Mouse (Mus musculus): ENCODE data around the gene Cdk5r2. TPM values are rescaled to one million over a fixed set of nuclear protein-coding genes. Genes with fewer than 3 reads are reported as not detected.
"Not testable (repeated sequence)": the region's sequence is repeated elsewhere in the genome, so short reads cannot be mapped to it uniquely, and the experiment has no call there.

Cdk5r2 gene
- polyA plus RNA-seq (2012; rRNA removed), result 51.5 and 90.9 TPM in 2 replicates

- TF ChIP-seq POLR2A (IDR thresholded peaks at IDR 0.05; ENCODE audit: borderline replicate concordance, extremely low read depth, insufficient read depth, insufficient read length, poor library complexity, severe bottlenecking), result peak; percentile 96
- no peak for TF ChIP-seq CTCF (IDR thresholded peaks at IDR 0.05; ENCODE audit: borderline replicate concordance, extremely low read depth, insufficient read depth, insufficient read length)
- peak; percentile 98 for DNase-seq (ENCODE audit: low read depth)
These were observed at the start of gene Cdk5r2 for GRCm38 (mm10) chr1:74854306-74855056. Gene Cdk5r2 (plus strand): TSS chr1:74854934.

- no peak for TF ChIP-seq CTCF (IDR thresholded peaks at IDR 0.05; ENCODE audit: borderline replicate concordance, extremely low read depth, insufficient read depth, insufficient read length)
- no peak for TF ChIP-seq POLR2A (IDR thresholded peaks at IDR 0.05; ENCODE audit: borderline replicate concordance, extremely low read depth, insufficient read depth, insufficient read length, poor library complexity, severe bottlenecking)
- DNase-seq (ENCODE audit: low read depth), result no peak
These were observed 49.3 kb upstream of the Cdk5r2 start for GRCm38 (mm10) chr1:74805340-74805835.

DNA sequence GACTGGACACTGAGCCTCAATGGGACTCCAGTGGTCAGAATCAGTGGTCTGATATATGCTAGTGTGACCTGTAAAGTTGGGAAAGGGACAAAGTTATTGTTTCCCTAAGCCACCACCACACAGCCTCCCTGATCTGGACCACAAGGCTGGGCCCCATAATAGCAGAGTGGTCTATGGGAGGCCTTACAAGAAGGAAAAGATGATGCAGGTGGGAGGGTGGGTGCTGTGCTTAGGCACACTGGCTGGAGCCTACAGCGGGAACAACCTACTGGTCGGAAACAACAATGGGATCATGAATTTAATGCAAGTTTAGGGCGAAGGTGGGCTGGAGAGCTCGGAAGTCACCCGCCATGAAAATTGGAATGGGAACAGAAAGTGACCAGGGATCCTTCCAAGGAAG lies 48.9 kb upstream of the Cdk5r2 start:
- DNase-seq (ENCODE audit: low read depth), result no peak
- no peak for TF ChIP-seq POLR2A (IDR thresholded peaks at IDR 0.05; ENCODE audit: borderline replicate concordance, extremely low read depth, insufficient read depth, insufficient read length, poor library complexity, severe bottlenecking)
- TF ChIP-seq CTCF (IDR thresholded peaks at IDR 0.05; ENCODE audit: borderline replicate concordance, extremely low read depth, insufficient read depth, insufficient read length), result no peak

DNA sequence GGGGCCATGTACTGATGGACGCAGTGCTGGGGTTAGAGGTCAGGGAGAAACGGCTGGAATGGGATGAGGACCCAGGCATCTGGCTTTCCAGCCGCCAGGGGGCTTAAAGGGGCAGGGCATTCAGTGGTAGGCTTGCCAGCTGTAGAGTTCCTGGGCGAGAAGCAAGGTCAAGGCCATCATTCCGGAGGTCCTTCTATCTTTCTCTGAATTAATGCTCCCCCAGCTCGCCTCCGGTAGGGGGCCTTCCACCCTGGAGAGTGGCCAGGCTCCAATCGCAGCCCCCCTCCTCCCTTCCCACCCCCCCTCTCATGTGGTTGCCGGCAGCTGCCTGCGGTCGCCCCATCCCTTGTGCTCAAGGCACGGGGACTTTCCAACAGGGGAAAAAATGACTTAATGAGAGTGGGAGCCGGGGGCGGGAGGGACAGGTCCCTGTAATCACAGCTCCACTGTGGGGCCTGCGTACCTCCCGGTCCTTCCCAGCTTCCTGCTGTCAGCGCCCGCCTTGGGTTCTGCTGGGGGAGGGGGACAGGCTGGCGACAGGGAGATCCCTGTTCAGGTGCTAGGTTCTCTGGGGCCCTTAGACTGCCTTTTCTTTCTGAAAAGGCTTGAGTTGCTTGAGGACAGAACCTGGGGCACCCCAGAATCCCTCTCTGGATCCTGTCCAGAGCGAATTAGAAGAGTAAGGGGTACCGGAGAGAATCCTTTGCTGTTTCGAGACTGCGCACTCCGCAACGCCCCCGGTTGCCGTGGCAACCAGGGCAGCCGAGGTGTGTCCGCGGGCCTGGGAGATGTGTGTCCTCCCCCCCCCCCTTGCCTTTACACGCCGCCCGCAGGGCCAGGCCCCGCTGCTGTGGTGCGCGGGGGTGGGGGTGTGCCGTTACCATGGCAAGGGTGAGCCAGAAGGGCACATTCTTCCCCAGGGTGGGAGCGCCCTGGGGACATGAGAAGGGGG lies 48.1 kb upstream of the Cdk5r2 start:
- no peak for TF ChIP-seq POLR2A (IDR thresholded peaks at IDR 0.05; ENCODE audit: borderline replicate concordance, extremely low read depth, insufficient read depth, insufficient read length, poor library complexity, severe bottlenecking)
- peak; percentile 39; the same call in 1 of the 2 replicates for TF ChIP-seq CTCF (IDR thresholded peaks at IDR 0.05; ENCODE audit: borderline replicate concordance, extremely low read depth, insufficient read depth, insufficient read length)

DNA sequence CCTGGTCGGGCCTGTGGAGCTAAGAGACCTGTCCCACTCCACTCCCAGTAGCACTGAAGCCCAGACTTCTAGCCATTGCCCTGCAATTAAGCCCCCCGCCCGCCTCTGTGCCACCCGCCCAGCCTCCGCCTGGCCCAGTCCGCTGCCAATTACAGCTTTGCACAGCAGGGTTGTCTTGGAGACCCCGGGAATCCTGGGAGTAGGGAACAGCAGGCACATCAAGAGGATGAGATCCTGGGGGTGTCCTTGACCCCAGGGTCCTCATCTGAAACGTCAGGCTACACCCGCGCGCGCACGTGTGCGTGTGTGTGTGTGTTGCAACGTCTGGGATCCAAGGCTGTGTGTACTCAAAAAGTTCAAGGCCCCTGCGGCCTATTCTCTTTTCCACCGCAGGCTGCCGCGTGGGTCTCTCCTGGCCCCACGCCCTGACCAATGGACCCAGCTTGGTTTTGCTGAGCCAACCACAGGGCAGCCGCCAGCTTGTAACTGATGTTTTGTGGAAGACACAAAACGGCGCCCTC lies 47.1 kb upstream of the Cdk5r2 start:
- no peak for TF ChIP-seq CTCF (IDR thresholded peaks at IDR 0.05; ENCODE audit: borderline replicate concordance, extremely low read depth, insufficient read depth, insufficient read length)
- DNase-seq (ENCODE audit: low read depth), result peak; percentile 53

More for the DNA sequence above, 48.1 kb upstream of the Cdk5r2 start:
- DNase-seq (ENCODE audit: low read depth), result peak; percentile 74

GRCm38 (mm10) chr1:74808078-74808477 lies 46.7 kb upstream of the Cdk5r2 start:
- DNase-seq (ENCODE audit: low read depth), result peak; percentile 91
- TF ChIP-seq CTCF (IDR thresholded peaks at IDR 0.05; ENCODE audit: borderline replicate concordance, extremely low read depth, insufficient read depth, insufficient read length), result peak; percentile 95
- TF ChIP-seq POLR2A (IDR thresholded peaks at IDR 0.05; ENCODE audit: borderline replicate concordance, extremely low read depth, insufficient read depth, insufficient read length, poor library complexity, severe bottlenecking), result no peak

- TF ChIP-seq CTCF (IDR thresholded peaks at IDR 0.05; ENCODE audit: borderline replicate concordance, extremely low read depth, insufficient read depth, insufficient read length), result peak; percentile 36; the same call in 1 of the 2 replicates
- no peak for TF ChIP-seq POLR2A (IDR thresholded peaks at IDR 0.05; ENCODE audit: borderline replicate concordance, extremely low read depth, insufficient read depth, insufficient read length, poor library complexity, severe bottlenecking)
- no peak for DNase-seq (ENCODE audit: low read depth)
These were observed 45.7 kb upstream of the Cdk5r2 start for GRCm38 (mm10) chr1:74809007-74809406.

DNA sequence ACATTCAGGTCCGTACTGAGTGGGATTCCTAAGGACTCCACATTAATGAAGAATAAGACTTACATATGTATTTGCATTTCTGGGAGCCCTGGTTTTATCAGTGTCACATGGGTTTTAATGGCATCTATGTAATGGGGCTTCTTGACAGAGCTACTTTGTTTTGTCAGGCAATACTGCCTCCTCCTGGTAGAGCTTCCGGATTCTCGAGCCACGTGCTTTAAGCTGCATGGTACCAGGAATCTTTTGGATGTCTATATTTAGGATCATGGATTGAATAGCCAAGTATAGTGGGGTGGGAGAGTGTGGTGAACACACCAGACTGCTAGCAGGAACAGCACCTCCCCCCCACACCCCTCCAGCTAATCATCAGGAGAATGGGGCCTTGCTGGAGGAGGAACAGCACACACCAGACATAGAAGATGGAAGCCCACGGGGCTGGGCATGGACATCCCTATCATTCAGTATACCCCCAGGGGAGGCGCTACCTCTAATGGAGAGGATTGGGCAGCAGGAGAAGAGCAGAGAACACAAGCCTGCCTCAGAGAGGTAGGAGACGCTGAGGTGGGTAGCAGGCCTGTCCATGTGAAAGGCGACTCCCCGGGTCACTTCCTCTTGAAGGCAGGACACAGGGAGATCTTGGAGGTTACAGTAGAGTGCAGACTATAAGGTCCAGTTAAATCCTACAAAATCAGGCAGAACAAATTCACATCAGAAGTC lies 39.6 kb upstream of the Cdk5r2 start:
- peak; percentile 12; the same call in 1 of the 2 replicates for TF ChIP-seq CTCF (IDR thresholded peaks at IDR 0.05; ENCODE audit: borderline replicate concordance, extremely low read depth, insufficient read depth, insufficient read length)
- TF ChIP-seq POLR2A (IDR thresholded peaks at IDR 0.05; ENCODE audit: borderline replicate concordance, extremely low read depth, insufficient read depth, insufficient read length, poor library complexity, severe bottlenecking), result no peak
- no peak for DNase-seq (ENCODE audit: low read depth)

DNA sequence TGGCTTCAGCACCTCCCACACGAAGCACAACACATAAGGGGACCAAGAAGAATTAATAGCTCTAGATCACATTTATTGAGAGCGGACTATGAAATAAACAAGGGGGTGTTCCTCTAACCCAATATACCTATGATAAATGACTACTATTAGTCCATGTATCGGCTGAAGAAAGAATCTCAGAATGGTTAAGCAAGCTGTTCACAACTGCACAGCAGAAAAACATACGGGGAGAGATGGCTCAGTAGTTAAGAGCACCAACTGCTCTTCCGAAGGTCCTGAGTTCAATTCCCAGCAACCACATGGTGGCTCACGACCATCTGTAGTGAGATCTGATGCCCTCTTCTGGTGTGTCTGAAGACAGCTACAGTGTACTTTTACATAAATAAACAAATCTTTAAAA lies 38.8 kb upstream of the Cdk5r2 start:
- DNase-seq (ENCODE audit: low read depth), result not testable (repeated sequence)

DNA sequence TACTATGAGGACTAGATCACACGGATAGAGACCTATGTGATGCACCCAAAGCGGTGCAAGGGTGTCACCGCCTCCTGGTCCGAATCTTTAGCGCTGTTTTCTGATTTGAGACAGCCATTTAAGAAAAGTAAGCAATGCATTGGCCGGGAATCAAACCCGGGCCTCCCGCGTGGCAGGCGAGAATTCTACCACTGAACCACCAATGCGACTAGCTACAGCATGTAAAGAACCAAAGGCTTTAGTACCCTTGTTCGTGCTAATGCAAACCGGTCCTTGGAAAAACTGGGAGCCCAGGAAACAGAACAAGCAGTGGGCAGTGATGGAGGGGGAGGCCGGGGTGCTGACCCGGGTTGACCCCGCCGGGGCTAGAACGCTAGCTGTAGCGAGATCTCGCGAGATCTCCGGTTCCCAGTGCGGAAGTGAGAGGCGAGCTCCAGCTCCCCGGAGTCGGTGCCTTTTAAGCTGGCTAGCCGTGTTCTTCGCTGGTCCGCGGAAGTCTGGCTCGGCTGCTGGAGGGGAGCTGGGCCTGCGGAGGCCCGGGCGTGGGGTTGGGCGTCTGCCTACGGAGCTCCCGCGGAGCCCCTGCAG lies 38.0 kb upstream of the Cdk5r2 start:
- TF ChIP-seq POLR2A (IDR thresholded peaks at IDR 0.05; ENCODE audit: borderline replicate concordance, extremely low read depth, insufficient read depth, insufficient read length, poor library complexity, severe bottlenecking), result peak; percentile 67; the same call in 1 of the 2 replicates
- no peak for TF ChIP-seq CTCF (IDR thresholded peaks at IDR 0.05; ENCODE audit: borderline replicate concordance, extremely low read depth, insufficient read depth, insufficient read length)
- DNase-seq (ENCODE audit: low read depth), result peak; percentile 95

All from brain, embryonic 14.5 days (tissue).